ENCODE assay signal across 11 mouse cellular contexts in genomic region chr3:144537078-144537855, GRCm38 (mm10). TPM values are rescaled to one million over a fixed set of nuclear protein-coding genes. Genes with fewer than 3 reads are reported as not detected.
DNase-seq lines count a peak whose midpoint lies in the region; ATAC-seq and TF ChIP-seq lines count a peak whose summit lies in the region.
"Had no signal": no experiment of that assay in that cellular context is flagged by ENCODE, and none has a peak within 500 bp of the region (broad histone marks: within the 10 kb centered on the region; RNA-seq: fewer than 3 reads in every experiment).

No protein-coding gene starts in this region.

- H3K9ac ChIP-seq in lung, postnatal 0 days (replicated peaks; ENCODE audit: low read depth) = no peak overlapping the region
- H3K9ac ChIP-seq in intestine, embryonic 15.5 days = no peak overlapping the region
- H3K9ac ChIP-seq: hindbrain, embryonic 12.5 days had no signal

- H3K4me2 ChIP-seq in lung, postnatal 0 days (replicated peaks; ENCODE audit: low read depth, low read length) = no peak overlapping the region
- no peak overlapping the region for H3K4me2 ChIP-seq in intestine, embryonic 15.5 days (replicated peaks)
- H3K4me2 ChIP-seq: hindbrain, embryonic 12.5 days had no signal

- no peaks in the 10 kb centered on the region for H3K27me3 ChIP-seq in lung, postnatal 0 days (replicated peaks; ENCODE audit: insufficient read depth, low read length)
- H3K27me3 ChIP-seq in intestine, embryonic 15.5 days (replicated peaks) = no peaks in the 10 kb centered on the region
- H3K27me3 ChIP-seq: hindbrain, embryonic 12.5 days had no signal

- 59% methylated on average over 7 of the region's 7 CpGs for WGBS in lung, postnatal 0 days
- 79% methylated on average over 7 of the region's 7 CpGs for WGBS in intestine, embryonic 15.5 days

- no peaks in the 10 kb centered on the region for H3K36me3 ChIP-seq in lung, postnatal 0 days (ENCODE audit: insufficient read depth, low read length)
- H3K36me3 ChIP-seq in intestine, embryonic 15.5 days = no peaks in the 10 kb centered on the region
- H3K36me3 ChIP-seq: hindbrain, embryonic 12.5 days had no signal

- no peak overlapping the region for H3K4me3 ChIP-seq in lung, postnatal 0 days (ENCODE audit: low read depth, low read length)
- H3K4me3 ChIP-seq in intestine, embryonic 15.5 days (replicated peaks) = no peak overlapping the region
- H3K4me3 ChIP-seq: hindbrain, embryonic 12.5 days had no signal

- DNase-seq in frontal cortex, postnatal 14 days (ENCODE audit: low spot score in 2 of 2) = no peak
- DNase-seq in lung, postnatal 0 days (ENCODE audit: low spot score) = peak; percentile 51
- DNase-seq in lung, postnatal 10 days = no peak
- peak; percentile 62 for DNase-seq in telencephalon, adult 2 months (ENCODE audit: low read depth, low spot score)
- DNase-seq in frontal cortex, postnatal 25 days (ENCODE audit: low spot score in 2 of 2) = no peak
- no peak for DNase-seq in c-Kit-positive CD71-positive TER-119-positive erythroid progenitor cells, embryonic 14.5 days (ENCODE audit: low spot score)
- DNase-seq: adrenal gland, adult 2 months had no signal

- TF ChIP-seq CTCF in lung, postnatal 0 days (IDR thresholded peaks at IDR 0.05) = no peak

- peak; percentile 83 for ATAC-seq in frontal cortex, adult (ENCODE audit: low TSS enrichment)
- ATAC-seq in lung, postnatal 0 days = peak; percentile 70
- ATAC-seq in intestine, embryonic 15.5 days = peak; percentile 62; the same call in 1 of the 2 replicates
- ATAC-seq: CD4-positive, CD25-positive, alpha-beta regulatory T cell, adult 4 months had no signal

- no peak overlapping the region for H3K27ac ChIP-seq in lung, postnatal 0 days (ENCODE audit: low read length)
- no peak overlapping the region for H3K27ac ChIP-seq in intestine, embryonic 15.5 days
- H3K27ac ChIP-seq: hindbrain, embryonic 12.5 days had no signal

- no peaks in the 10 kb centered on the region for H3K9me3 ChIP-seq in lung, postnatal 0 days (ENCODE audit: low read length)
- H3K9me3 ChIP-seq in intestine, embryonic 15.5 days = no peaks in the 10 kb centered on the region
- H3K9me3 ChIP-seq: hindbrain, embryonic 12.5 days had no signal

- H3K4me1 ChIP-seq in lung, postnatal 0 days (ENCODE audit: insufficient read depth, low read depth, low read length) = peaks cover 4% of the 10 kb centered on the region; the same call in 1 of the 2 replicates
- H3K4me1 ChIP-seq in intestine, embryonic 15.5 days (replicated peaks) = peaks cover 13% of the 10 kb centered on the region
- H3K4me1 ChIP-seq: hindbrain, embryonic 12.5 days had no signal

- no peak for TF ChIP-seq EP300 in lung, postnatal 0 days (IDR thresholded peaks at IDR 0.05)

RNA-seq across cellular contexts. Expression of gene Hs2st1, which starts 32.7 kb away (rescaled TPM):
- 25.1 and 29.3 TPM in 2 replicates for polyA plus RNA-seq in lung, postnatal 0 days (2015; fragmentation: Nextera tagmentation; extraction: Ambion mirVana)
- 9.4 and 10.3 TPM in 2 replicates for polyA plus RNA-seq in intestine, embryonic 15.5 days (2015; fragmentation: Nextera tagmentation; extraction: Ambion mirVana)

RNA-seq across cellular contexts. Expression of gene Selenof, which starts 32.8 kb away (rescaled TPM):
- polyA plus RNA-seq in lung, postnatal 0 days (2015; fragmentation: Nextera tagmentation; extraction: Ambion mirVana) = 837 and 926 TPM in 2 replicates
- 618 and 622 TPM in 2 replicates for polyA plus RNA-seq in intestine, embryonic 15.5 days (2015; fragmentation: Nextera tagmentation; extraction: Ambion mirVana)

Comparison
In these comparisons a context has a peak if more than half of its experiments do, and no peak if none do; other contexts are left out.
1. DNase-seq: peak in lung, postnatal 0 days (single experiment) and telencephalon, adult 2 months (single experiment); none in frontal cortex, postnatal 14 days (0 of 2), lung, postnatal 10 days (single experiment), frontal cortex, postnatal 25 days (0 of 2) and c-Kit-positive CD71-positive TER-119-positive erythroid progenitor cells, embryonic 14.5 days (single experiment).
2. Peak in every context shown above with its lines, with median percentiles within 50 percentile points of each other: ATAC-seq.